8 mouse cellular contexts compared by ENCODE assay signal in the genomic region with DNA sequence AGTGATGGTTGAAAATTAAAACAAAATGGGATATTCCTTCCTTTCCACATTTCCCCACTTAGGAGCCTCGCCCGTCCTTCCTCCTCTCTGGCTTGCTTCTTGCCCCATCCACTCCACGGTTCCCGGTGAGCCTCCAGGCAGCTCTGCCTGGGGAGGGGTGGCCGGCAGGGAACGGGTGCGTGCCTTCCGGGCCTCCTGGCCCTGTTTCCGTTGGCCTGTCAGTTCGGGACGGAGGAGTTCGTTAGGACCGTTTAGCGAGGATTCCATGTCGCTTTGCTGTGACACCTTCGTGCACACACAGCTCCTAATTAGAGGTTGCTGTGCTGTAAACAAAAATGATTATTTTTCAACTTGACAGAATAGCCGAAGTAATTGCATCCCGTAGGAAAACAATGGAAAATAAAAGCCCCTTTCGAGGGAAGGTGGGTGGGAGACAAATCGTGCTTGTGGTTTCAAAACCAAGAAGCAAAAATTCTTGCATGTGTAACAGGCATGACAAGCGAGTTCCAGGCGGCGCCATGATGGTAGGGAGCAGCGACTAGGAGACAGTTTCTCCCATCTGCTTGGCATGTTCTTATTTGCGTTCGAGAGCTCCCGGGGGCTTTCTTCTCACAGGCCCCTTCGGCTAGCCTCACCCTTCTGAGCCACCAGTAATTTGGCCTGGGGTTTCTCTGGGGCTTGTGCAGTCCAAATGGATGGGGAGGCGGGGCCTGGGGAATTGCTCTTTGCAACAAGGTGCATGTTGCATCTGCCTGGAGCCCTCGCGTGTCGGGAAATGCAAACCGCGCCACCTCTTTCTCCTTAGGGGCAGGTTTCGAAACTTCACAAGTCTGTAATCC. TPM values are rescaled to one million over a fixed set of nuclear protein-coding genes. Genes with fewer than 3 reads are reported as not detected.
DNase-seq lines count a peak whose midpoint lies in the region; ATAC-seq lines count a peak whose summit lies in the region.

No protein-coding gene starts in this region.

- DNase-seq in layer of hippocampus, postnatal 10 days (ENCODE audit: low spot score in 2 of 2) = peak; percentile 38 to 53
- no peak for DNase-seq in layer of hippocampus, adult 11-12 months (ENCODE audit: low spot score)
- peak; percentile 47 to 59 for DNase-seq in cerebellum, postnatal 36 days
- peak; percentile 88 for DNase-seq in midbrain, embryonic 11.5 days (ENCODE audit: low spot score, missing footprints)
- no peak for DNase-seq in gastrocnemius, postnatal 36 days
- DNase-seq in kidney, adult 8-10 months = no peak

- no peaks in the 10 kb centered on the region for H3K9me3 ChIP-seq in forebrain, embryonic 16.5 days (ENCODE audit: control insufficient read depth, low read length)
- H3K9me3 ChIP-seq in midbrain, embryonic 11.5 days (ENCODE audit: control insufficient read depth, low read length) = no peaks in the 10 kb centered on the region

- H3K27me3 ChIP-seq in forebrain, embryonic 16.5 days (replicated peaks; ENCODE audit: control insufficient read depth, insufficient read depth, low read length) = no peaks in the 10 kb centered on the region
- H3K27me3 ChIP-seq in midbrain, embryonic 11.5 days (ENCODE audit: control insufficient read depth, insufficient read depth, low read length) = peaks cover 5% of the 10 kb centered on the region; the same call in 1 of the 2 replicates

- intact Hi-C loops in gastrocnemius, postnatal 36 days (cut with DNase I) = loop anchor here (2.0 to 10.0 kb wide), 3 partner anchors 92 to 150 kb away; no protein-coding TSS in a partner anchor

- H3K36me3 ChIP-seq in forebrain, embryonic 16.5 days (ENCODE audit: control insufficient read depth, insufficient read depth) = no peaks in the 10 kb centered on the region
- H3K36me3 ChIP-seq in midbrain, embryonic 11.5 days (ENCODE audit: control insufficient read depth, insufficient read depth, low read length) = no peaks in the 10 kb centered on the region

- peak overlapping the region; percentile 95 for H3K9ac ChIP-seq in forebrain, embryonic 16.5 days (replicated peaks; ENCODE audit: low read depth, low read length)
- H3K9ac ChIP-seq in midbrain, embryonic 11.5 days (ENCODE audit: low read length) = peak overlapping the region; percentile 54

- peak overlapping the region; percentile 89 for H3K4me2 ChIP-seq in forebrain, embryonic 16.5 days (ENCODE audit: low read length)
- H3K4me2 ChIP-seq in midbrain, embryonic 11.5 days = peak overlapping the region; percentile 92

- peak overlapping the region; percentile 98 for H3K27ac ChIP-seq in forebrain, embryonic 16.5 days (ENCODE audit: low read length)
- peak overlapping the region; percentile 25; the same call in 1 of the 2 replicates for H3K27ac ChIP-seq in midbrain, embryonic 11.5 days (ENCODE audit: low read depth, low read length)

- peak overlapping the region; percentile 93 for H3K4me3 ChIP-seq in forebrain, embryonic 16.5 days (replicated peaks; ENCODE audit: low read length)
- H3K4me3 ChIP-seq in midbrain, embryonic 11.5 days (ENCODE audit: low read depth, low read length) = peak overlapping the region; percentile 71

- H3K4me1 ChIP-seq in forebrain, embryonic 16.5 days (replicated peaks; ENCODE audit: control insufficient read depth, insufficient read depth, low read length) = peaks cover 35% of the 10 kb centered on the region
- peaks cover 15% of the 10 kb centered on the region for H3K4me1 ChIP-seq in midbrain, embryonic 11.5 days (ENCODE audit: control insufficient read depth, insufficient read depth, low read length)

- peak; percentile 7; the same call in 1 of the 2 replicates for ATAC-seq in forebrain, embryonic 16.5 days
- peak; percentile 25 for ATAC-seq in midbrain, embryonic 11.5 days (ENCODE audit: low FRiP score)
- no peak for ATAC-seq in monocyte, adult 5-6 weeks (replicated peaks; ENCODE audit: insufficient number of reproducible peaks, low FRiP score, low TSS enrichment, poor library complexity, severe bottlenecking)

- 2% methylated on average over 35 of the region's 35 CpGs for WGBS in forebrain, embryonic 16.5 days
- 8% methylated on average over 35 of the region's 35 CpGs for WGBS in midbrain, embryonic 11.5 days

RNA-seq across cellular contexts. Expression of gene Gnao1, which starts 3.0 kb away (rescaled TPM):
- 100 to 1,000 TPM; 901 to 916 TPM for total RNA-seq in layer of hippocampus, postnatal 10 days (2021)
- polyA plus RNA-seq in forebrain, embryonic 16.5 days (2015; fragmentation: Nextera tagmentation; extraction: Ambion mirVana) = 174 and 187 TPM in 2 replicates
- polyA plus RNA-seq in midbrain, embryonic 11.5 days (2014; fragmentation: Nextera tagmentation; extraction: Ambion mirVana) = 32.1 and 35.1 TPM in 2 replicates
- 0.48 TPM in 1 of 3 replicates, not detected in the others for total RNA-seq in monocyte, adult 5-6 weeks (2017)
- total RNA-seq in gastrocnemius, postnatal 36 days (2021) = 1 to 10 TPM; 7.0 to 9.8 TPM

Comparison
In these comparisons a context has a peak if more than half of its experiments do, and no peak if none do; other contexts are left out.
1. DNase-seq: peak in layer of hippocampus, postnatal 10 days (2 of 2), cerebellum, postnatal 36 days (2 of 2) and midbrain, embryonic 11.5 days (single experiment); none in layer of hippocampus, adult 11-12 months (single experiment), gastrocnemius, postnatal 36 days (0 of 2) and kidney, adult 8-10 months (0 of 2).
2. RNA of gene Gnao1, which starts 3.0 kb away (total RNA-seq): 901 to 916 TPM in layer of hippocampus, postnatal 10 days; 7.0 to 9.8 TPM in gastrocnemius, postnatal 36 days and 0.48 TPM in monocyte, adult 5-6 weeks; every median in the first group is over 10 times any median in the second.